Mouse (Mus musculus): ENCODE results near the gene Afap1. TPM values are rescaled to one million over a fixed set of nuclear protein-coding genes. Genes with fewer than 3 reads are reported as not detected.

The Afap1 gene
- total and polyA plus RNA-seq, 3 experiments, result 0.03 to 0.04 TPM; not detected in 1

DNA sequence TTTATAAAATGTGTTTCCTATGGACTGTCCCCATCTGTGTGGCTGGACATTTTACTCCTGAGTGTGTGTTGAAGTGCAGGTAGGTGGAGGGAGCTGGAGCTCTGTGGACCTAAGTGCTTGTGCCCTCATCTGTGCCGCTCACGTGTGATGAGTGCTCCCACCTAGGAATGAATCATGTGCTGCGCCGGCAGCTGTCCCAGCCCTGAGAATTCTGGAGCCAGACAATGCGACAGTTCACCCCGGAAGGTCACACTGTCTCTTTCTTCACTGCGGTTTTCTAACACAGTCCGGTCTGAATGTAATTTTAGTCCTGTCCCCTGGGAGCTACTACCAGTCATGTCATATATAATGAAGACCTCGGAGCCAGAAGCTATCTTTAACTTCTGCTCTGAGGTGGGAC is 70.5 kb downstream of the Afap1 start:
- no peaks in the 10 kb centered on the region for H3K27me3 ChIP-seq (ENCODE audit: control insufficient read depth in 1 of 2, insufficient read depth in 2 of 2, low read length in 2 of 2)
- H3K79me2 ChIP-seq (ENCODE audit: control insufficient read depth, insufficient read depth, low read length, poor library complexity), result no peaks in the 10 kb centered on the region
- no peak overlapping the region for H3K4me3 ChIP-seq (ENCODE audit: control insufficient read depth in 1 of 2, insufficient read depth in 1 of 2, low read depth in 2 of 2, low read length in 2 of 2)
- no peak for DNase-seq (ENCODE audit: low read depth, low spot score)
- no peaks in the 10 kb centered on the region for H3K36me3 ChIP-seq (ENCODE audit: control insufficient read depth in 1 of 2, insufficient read depth in 2 of 2, low read length in 2 of 2)
- TF ChIP-seq MXI1 (IDR thresholded peaks at IDR 0.05; ENCODE audit: low read depth, low read length) (no peak), CHD1 (IDR thresholded peaks at IDR 0.05; ENCODE audit: low read depth, low read length) (no peak), KAT2A (conservative IDR thresholded peaks at IDR 0.05; ENCODE audit: low read depth, low read length) (no peak), HCFC1 (IDR thresholded peaks at IDR 0.05; ENCODE audit: low read depth, low read length) (no peak), USF2 (IDR thresholded peaks at IDR 0.05; ENCODE audit: borderline replicate concordance in 1 of 2, insufficient read depth in 1 of 2, low read depth in 1 of 2, low read length in 2 of 2) (no peak), TAL1 (IDR thresholded peaks at IDR 0.05; ENCODE audit: low read length) (no peak), POLR2A (IDR thresholded peaks at IDR 0.05; ENCODE audit: control insufficient read depth in 1 of 2, insufficient read depth in 1 of 2, low read depth in 1 of 2, low read length in 2 of 2, poor library complexity in 1 of 2) (no peak), ELF1 (IDR thresholded peaks at IDR 0.05; ENCODE audit: low read depth, low read length) (no peak), SMC3 (IDR thresholded peaks at IDR 0.05; ENCODE audit: low read depth, low read length) (no peak), UBTF (IDR thresholded peaks at IDR 0.05; ENCODE audit: borderline replicate concordance, insufficient read depth, low read depth, low read length) (no peak), POLR2AphosphoS5 (IDR thresholded peaks at IDR 0.05; ENCODE audit: borderline replicate concordance, low read depth, low read length) (no peak), EP300 (IDR thresholded peaks at IDR 0.05; ENCODE audit: low read depth in 1 of 2, low read length in 2 of 2) (no peak), POLR2AphosphoS2 (IDR thresholded peaks at IDR 0.05; ENCODE audit: low read length) (no peak), TCF12 (IDR thresholded peaks at IDR 0.05; ENCODE audit: low read depth, low read length) (no peak), ZC3H11A (IDR thresholded peaks at IDR 0.05; ENCODE audit: low read depth, low read length) (no peak), TBP (IDR thresholded peaks at IDR 0.05; ENCODE audit: low read depth, low read length) (no peak), NRF1 (IDR thresholded peaks at IDR 0.05; ENCODE audit: insufficient read depth, low read depth, low read length, poor library complexity, severe bottlenecking) (no peak), MYC (IDR thresholded peaks at IDR 0.05; ENCODE audit: low read depth, low read length) (no peak), ETS1 (IDR thresholded peaks at IDR 0.05; ENCODE audit: low read depth, low read length) (no peak), MAFK (IDR thresholded peaks at IDR 0.05; ENCODE audit: borderline replicate concordance, low read depth, low read length) (no peak)
- H3K27ac ChIP-seq (ENCODE audit: control insufficient read depth, low read depth, low read length), result no peak overlapping the region
- no peaks in the 10 kb centered on the region for H3K4me1 ChIP-seq (ENCODE audit: control insufficient read depth in 1 of 2, insufficient read depth in 2 of 2, low read length in 2 of 2)
- no peaks in the 10 kb centered on the region for H3K9me3 ChIP-seq (replicated peaks; ENCODE audit: insufficient read depth, low read length)
- no peak overlapping the region for H3K9ac ChIP-seq (ENCODE audit: control insufficient read depth, low read depth, low read length, poor library complexity, severe bottlenecking)

DNA sequence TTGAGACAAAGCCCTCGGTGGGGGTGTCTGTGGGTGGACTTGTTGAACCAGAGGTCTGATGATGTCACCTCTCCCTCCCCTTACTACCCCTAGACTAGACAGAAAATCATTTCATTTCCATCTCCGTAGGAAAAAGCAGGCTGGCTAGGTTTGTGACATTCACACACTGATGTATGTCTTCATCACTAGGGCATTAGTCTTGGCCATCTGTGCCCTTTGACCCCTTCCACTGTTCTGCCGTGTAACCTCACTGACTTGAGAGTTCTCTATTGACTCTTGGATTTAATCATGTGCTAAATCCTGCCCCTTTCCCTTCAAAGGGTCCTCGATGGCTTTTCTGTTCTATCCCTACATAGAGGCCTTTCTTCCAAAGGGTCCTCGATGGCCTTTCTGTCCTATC is 71.9 kb downstream of the Afap1 start:
- H3K9me3 ChIP-seq (replicated peaks; ENCODE audit: insufficient read depth, low read length), result no peaks in the 10 kb centered on the region
- H3K4me1 ChIP-seq (ENCODE audit: control insufficient read depth in 1 of 2, insufficient read depth in 2 of 2, low read length in 2 of 2), result no peaks in the 10 kb centered on the region
- H3K79me2 ChIP-seq (ENCODE audit: control insufficient read depth, insufficient read depth, low read length, poor library complexity), result no peaks in the 10 kb centered on the region
- no peaks in the 10 kb centered on the region for H3K27me3 ChIP-seq (ENCODE audit: control insufficient read depth in 1 of 2, insufficient read depth in 2 of 2, low read length in 2 of 2)
- DNase-seq (ENCODE audit: low read depth, low spot score), result no peak
- H3K4me3 ChIP-seq (ENCODE audit: control insufficient read depth in 1 of 2, insufficient read depth in 1 of 2, low read depth in 2 of 2, low read length in 2 of 2), result no peak overlapping the region
- no peaks in the 10 kb centered on the region for H3K36me3 ChIP-seq (ENCODE audit: control insufficient read depth in 1 of 2, insufficient read depth in 2 of 2, low read length in 2 of 2)
- no peak for TF ChIP-seq POLR2AphosphoS5 (IDR thresholded peaks at IDR 0.05; ENCODE audit: borderline replicate concordance, low read depth, low read length)
- no peak for TF ChIP-seq GATA1 (IDR thresholded peaks at IDR 0.05; ENCODE audit: low read depth, low read length)
- TF ChIP-seq TAL1 (IDR thresholded peaks at IDR 0.05; ENCODE audit: low read length), result no peak
- no peak for TF ChIP-seq ZKSCAN1 (IDR thresholded peaks at IDR 0.05; ENCODE audit: low read depth, low read length)
- no peak for TF ChIP-seq JUND (IDR thresholded peaks at IDR 0.05; ENCODE audit: low read depth, low read length)
- TF ChIP-seq MAFK (IDR thresholded peaks at IDR 0.05; ENCODE audit: borderline replicate concordance, low read depth, low read length), result no peak
- TF ChIP-seq USF1 (IDR thresholded peaks at IDR 0.05; ENCODE audit: low read depth, low read length), result no peak
- no peak for TF ChIP-seq UBTF (IDR thresholded peaks at IDR 0.05; ENCODE audit: borderline replicate concordance, insufficient read depth, low read depth, low read length)
- TF ChIP-seq ZNF384 (IDR thresholded peaks at IDR 0.05; ENCODE audit: low read depth, low read length), result no peak
- no peak for TF ChIP-seq ZC3H11A (IDR thresholded peaks at IDR 0.05; ENCODE audit: low read depth, low read length)
- TF ChIP-seq MAZ (IDR thresholded peaks at IDR 0.05; ENCODE audit: low read depth, low read length), result no peak
- no peak for TF ChIP-seq TCF12 (IDR thresholded peaks at IDR 0.05; ENCODE audit: low read depth, low read length)
- no peak for TF ChIP-seq SMC3 (IDR thresholded peaks at IDR 0.05; ENCODE audit: low read depth, low read length)
- TF ChIP-seq RCOR1 (IDR thresholded peaks at IDR 0.05; ENCODE audit: low read depth, low read length), result no peak
- no peak for TF ChIP-seq SIN3A (IDR thresholded peaks at IDR 0.05; ENCODE audit: low read length)
- no peak for TF ChIP-seq BHLHE40 (IDR thresholded peaks at IDR 0.05; ENCODE audit: borderline replicate concordance, low read depth, low read length)
- H3K9ac ChIP-seq (ENCODE audit: control insufficient read depth, low read depth, low read length, poor library complexity, severe bottlenecking), result no peak overlapping the region
- H3K27ac ChIP-seq (ENCODE audit: control insufficient read depth, low read depth, low read length), result no peak overlapping the region
